Mouse (Mus musculus) midbrain, embryonic 14.5 days (tissue): ENCODE measurements around the gene Zfr. TPM values are rescaled to one million over a fixed set of nuclear protein-coding genes. Genes with fewer than 3 reads are reported as not detected.
"Not testable (repeated sequence)": the region's sequence is repeated elsewhere in the genome, so short reads cannot be mapped to it uniquely, and the experiment has no call there.

Experiments
- ATAC-seq: fragments of 200-750 bp; cut with Nextera tagmentation; 2 replicates; pipeline ENCODE4 v1.8.0; 2017; ENCODE audit warnings: moderate number of reproducible peaks, moderate library complexity; ENCODE audit not compliant: low FRiP score, low TSS enrichment
- DNase-seq: peaks from one replicate; pipeline ENCODE4 v3.0.0-alpha.2; 2015
- H3K27ac ChIP-seq: fragments of 300-500 bp; sonication (generic); replicated peaks from 2 replicates; pipeline ENCODE4 v1.5.1; 2014; ENCODE audit warnings: mild to moderate bottlenecking, low read depth, low read length, moderate library complexity
- H3K27me3 ChIP-seq: fragments of 300-500 bp; sonication (generic); 2 replicates; pipeline ENCODE4 v1.6.1; 2014; ENCODE audit warnings: low read length, control low read depth, mixed read lengths; ENCODE audit not compliant: control insufficient read depth, insufficient read depth
- H3K36me3 ChIP-seq: fragments of 300-500 bp; sonication (generic); 2 replicates; pipeline ENCODE4 v1.6.1; 2014; ENCODE audit warnings: low read length, control low read depth; ENCODE audit not compliant: control insufficient read depth, insufficient read depth
- H3K4me1 ChIP-seq: fragments of 300-500 bp; sonication (generic); 2 replicates; pipeline ENCODE4 v1.6.1; 2014; ENCODE audit warnings: mild to moderate bottlenecking, antibody characterized with exemption, low read length, control low read depth; ENCODE audit not compliant: control insufficient read depth, insufficient read depth
- H3K4me2 ChIP-seq: fragments of 300-500 bp; sonication (generic); 2 replicates; pipeline ENCODE4 v1.6.1; 2014; ENCODE audit warnings: mild to moderate bottlenecking, low read length, moderate library complexity
- H3K4me3 ChIP-seq: fragments of 300-500 bp; sonication (generic); replicated peaks from 2 replicates; pipeline ENCODE4 v1.5.1; 2014; ENCODE audit warnings: low read depth, low read length
- H3K9ac ChIP-seq: fragments of 300-500 bp; sonication (generic); replicated peaks from 2 replicates; pipeline ENCODE4 v1.6.1; 2014; ENCODE audit warnings: mild to moderate bottlenecking, low read length, moderate library complexity
- H3K9me3 ChIP-seq: fragments of 300-500 bp; sonication (generic); 2 replicates; pipeline ENCODE4 v1.6.1; 2016; ENCODE audit warnings: low read length, control low read depth, mixed read lengths; ENCODE audit not compliant: control insufficient read depth
- WGBS: fragments of 180-500 bp; shearing (Covaris S2); extraction: QIAGEN DNeasy Blood & Tissue Kit; methylation state at CpG from one replicate; pipeline ENCODE4 v1.1.7; 2014; 5-methylcytosine and 5-hydroxymethylcytosine counted together
- polyA plus RNA-seq: library from polyadenylated mRNA; unstranded; fragments of >200 nt; fragmentation: Nextera tagmentation; extraction: Ambion mirVana; gene quantifications from 2 replicates; pipeline ENCODE4 v1.2.1, GENCODE M21; 2014

The Zfr gene
- polyA plus RNA-seq, 1 experiment from 2014 or later, result 222 TPM

GRCm38 (mm10) chr15:12212266-12212665 lies 94.6 kb downstream of the Zfr start:
- WGBS, result 93% methylated on average over 1 of the region's 1 CpGs
- ATAC-seq, result no peak
- Histone ChIP-seq H3K9me3 (no peaks in the 10 kb centered on the region), H3K36me3 (no peaks in the 10 kb centered on the region), H3K4me2 (no peak overlapping the region), H3K27ac (no peak overlapping the region), H3K9ac (no peak overlapping the region), H3K4me1 (peaks cover 12% of the 10 kb centered on the region), H3K27me3 (no peaks in the 10 kb centered on the region), H3K4me3 (no peak overlapping the region)
- no peak for DNase-seq

GRCm38 (mm10) chr15:12214531-12215414 lies 97.1 kb downstream of the Zfr start:
- ATAC-seq (no peak), DNase-seq (no peak)
- Histone ChIP-seq H3K9me3 (no peaks in the 10 kb centered on the region), H3K36me3 (no peaks in the 10 kb centered on the region), H3K27ac (no peak overlapping the region), H3K4me3 (no peak overlapping the region), H3K4me2 (no peak overlapping the region), H3K4me1 (no peaks in the 10 kb centered on the region), H3K27me3 (no peaks in the 10 kb centered on the region), H3K9ac (no peak overlapping the region)
- 80% methylated on average over 14 of the region's 14 CpGs for WGBS

GRCm38 (mm10) chr15:12215415-12215718 lies 97.7 kb downstream of the Zfr start:
- no peak overlapping the region for H3K4me3 ChIP-seq
- no peak overlapping the region for H3K27ac ChIP-seq
- no peaks in the 10 kb centered on the region for H3K9me3 ChIP-seq
- H3K27me3 ChIP-seq, result no peaks in the 10 kb centered on the region
- no peaks in the 10 kb centered on the region for H3K36me3 ChIP-seq
- H3K4me1 ChIP-seq, result no peaks in the 10 kb centered on the region
- DNase-seq (no peak), ATAC-seq (no peak)
- no peak overlapping the region for H3K4me2 ChIP-seq
- WGBS, result 95% methylated on average over 5 of the region's 5 CpGs
- H3K9ac ChIP-seq, result no peak overlapping the region

GRCm38 (mm10) chr15:12216119-12216518 lies 98.5 kb downstream of the Zfr start:
- WGBS, result 97% methylated on average over 8 of the region's 8 CpGs

GRCm38 (mm10) chr15:12216798-12217197 lies 99.2 kb downstream of the Zfr start:
- Histone ChIP-seq H3K4me3 (no peak overlapping the region), H3K4me2 (no peak overlapping the region), H3K27ac (no peak overlapping the region), H3K36me3 (no peaks in the 10 kb centered on the region), H3K27me3 (no peaks in the 10 kb centered on the region), H3K4me1 (no peaks in the 10 kb centered on the region), H3K9ac (no peak overlapping the region), H3K9me3 (no peaks in the 10 kb centered on the region)
- WGBS, result 80% methylated on average over 13 of the region's 13 CpGs
- no peak for DNase-seq
- ATAC-seq, result no peak

More at GRCm38 (mm10) chr15:12216119-12216518, 98.5 kb downstream of the Zfr start:
- no peaks in the 10 kb centered on the region for H3K36me3 ChIP-seq
- no peaks in the 10 kb centered on the region for H3K27me3 ChIP-seq
- no peak overlapping the region for H3K9ac ChIP-seq
- no peaks in the 10 kb centered on the region for H3K9me3 ChIP-seq
- no peaks in the 10 kb centered on the region for H3K4me1 ChIP-seq
- DNase-seq, result no peak
- no peak for ATAC-seq
- H3K4me3 ChIP-seq, result no peak overlapping the region
- no peak overlapping the region for H3K27ac ChIP-seq
- H3K4me2 ChIP-seq, result no peak overlapping the region

- H3K4me1 ChIP-seq, H3K9ac ChIP-seq, H3K4me3 ChIP-seq, H3K9me3 ChIP-seq, H3K36me3 ChIP-seq, H3K4me2 ChIP-seq, ATAC-seq, DNase-seq, H3K27ac ChIP-seq, H3K27me3 ChIP-seq: not testable (repeated sequence)
- WGBS, result 91% methylated on average over 3 of the region's 3 CpGs
Measured at GRCm38 (mm10) chr15:12217332-12217731, 99.7 kb downstream of the Zfr start.

- 29% methylated on average over 5 of the region's 5 CpGs for WGBS
- Histone ChIP-seq H3K4me3 (no peak overlapping the region), H3K4me2 (no peak overlapping the region), H3K27ac (no peak overlapping the region), H3K36me3 (no peaks in the 10 kb centered on the region), H3K27me3 (no peaks in the 10 kb centered on the region), H3K9me3 (no peaks in the 10 kb centered on the region), H3K4me1 (peaks cover 8% of the 10 kb centered on the region; the same call in 1 of the 2 replicates), H3K9ac (no peak overlapping the region)
- DNase-seq, result no peak
- ATAC-seq, result no peak
Measured at GRCm38 (mm10) chr15:12217849-12218248, 100.2 kb downstream of the Zfr start.

GRCm38 (mm10) chr15:12218583-12219382 lies 101.2 kb downstream of the Zfr start:
- 97% methylated on average over 11 of the region's 11 CpGs for WGBS
- no peaks in the 10 kb centered on the region for H3K9me3 ChIP-seq
- H3K9ac ChIP-seq, result no peak overlapping the region
- H3K36me3 ChIP-seq, result no peaks in the 10 kb centered on the region
- ATAC-seq (no peak), DNase-seq (no peak)
- no peak overlapping the region for H3K4me2 ChIP-seq
- no peaks in the 10 kb centered on the region for H3K27me3 ChIP-seq
- no peak overlapping the region for H3K4me3 ChIP-seq
- peaks cover 11% of the 10 kb centered on the region; the same call in 1 of the 2 replicates for H3K4me1 ChIP-seq
- no peak overlapping the region for H3K27ac ChIP-seq
